Mouse (Mus musculus) cerebellum, adult 11-12 months (tissue): ENCODE data around the gene Gm28230.

Experiments
- DNase-seq: peaks from one replicate; pipeline ENCODE4 v3.0.0; 2022

The Gm28230 gene

GRCm38 (mm10) chr2:74691995-74692807 lies 34.3 kb upstream of the Gm28230 start:
- DNase-seq: no peak

GRCm38 (mm10) chr2:74692808-74693431 lies 33.6 kb upstream of the Gm28230 start:
- no peak for DNase-seq

- DNase-seq: no peak
Measured at GRCm38 (mm10) chr2:74693432-74693827, 33.1 kb upstream of the Gm28230 start.

GRCm38 (mm10) chr2:74694066-74694465 lies 32.5 kb upstream of the Gm28230 start:
- DNase-seq: no peak

- DNase-seq: no peak
Measured at GRCm38 (mm10) chr2:74695383-74695782, 31.1 kb upstream of the Gm28230 start.

GRCm38 (mm10) chr2:74695813-74696430 lies 30.6 kb upstream of the Gm28230 start:
- DNase-seq: no peak

- no peak for DNase-seq
Measured at GRCm38 (mm10) chr2:74696442-74697335, 29.8 kb upstream of the Gm28230 start.

- no peak for DNase-seq
Measured at GRCm38 (mm10) chr2:74697567-74698121, 28.9 kb upstream of the Gm28230 start, which contains the start of gene Hoxd9. Gene Hoxd9 (plus strand): TSS chr2:74697727.

GRCm38 (mm10) chr2:74698201-74699052 lies 28.1 kb upstream of the Gm28230 start:
- DNase-seq: no peak

- no peak for DNase-seq
Measured at GRCm38 (mm10) chr2:74699053-74699430, 27.5 kb upstream of the Gm28230 start.

- DNase-seq: no peak
Measured at GRCm38 (mm10) chr2:74699664-74700545, 26.6 kb upstream of the Gm28230 start.

- no peak for DNase-seq
Measured at GRCm38 (mm10) chr2:74700546-74701112, 25.9 kb upstream of the Gm28230 start.

GRCm38 (mm10) chr2:74701949-74702819 lies 24.3 kb upstream of the Gm28230 start:
- no peak for DNase-seq

GRCm38 (mm10) chr2:74702820-74703219 lies 23.7 kb upstream of the Gm28230 start:
- no peak for DNase-seq

- no peak for DNase-seq
Measured at GRCm38 (mm10) chr2:74703317-74703716, 23.2 kb upstream of the Gm28230 start.

GRCm38 (mm10) chr2:74703720-74704392 lies 22.7 kb upstream of the Gm28230 start:
- DNase-seq: no peak

GRCm38 (mm10) chr2:74704393-74704998 lies 22.0 kb upstream of the Gm28230 start, which contains the start of gene Hoxd8:
Gene Hoxd8 (plus strand): TSS chr2:74704615.
- DNase-seq: no peak

- no peak for DNase-seq
Measured at GRCm38 (mm10) chr2:74704999-74705466, 21.5 kb upstream of the Gm28230 start.
